Mouse (Mus musculus) layer of hippocampus, adult 18-20 months (tissue): ENCODE measurements around the gene Tnfrsf25. TPM values are rescaled to one million over a fixed set of nuclear protein-coding genes. Genes with fewer than 3 reads are reported as not detected.

Experiments
- total RNA-seq, 2 experiments: library from RNA; stranded (reverse); gene quantifications; 2 replicates each; pipeline ENCODE4 v1.2.3; 2021

Gene Tnfrsf25
- total RNA-seq, 2 experiments from 2014 or later = 40.4 to 49.5 TPM

Other genes starting within 250 kb of the Tnfrsf25 start
- 10 to 100 TPM; 65.4 to 67.7 TPM for gene Dnajc11, start 182.2 kb upstream of the Tnfrsf25 start, total RNA-seq
- gene Thap3, start 126.9 kb upstream of the Tnfrsf25 start, total RNA-seq = 10 to 100 TPM; 24.4 to 28.2 TPM
- 10 to 100 TPM; 12.6 to 12.8 TPM for gene Phf13, start 119.7 kb upstream of the Tnfrsf25 start, total RNA-seq
- gene Klhl21, start 107.1 kb upstream of the Tnfrsf25 start, total RNA-seq = 10 to 100 TPM; 22.2 to 24.4 TPM
- 10 to 100 TPM; 11.2 to 12.8 TPM for gene Zbtb48, start 88.3 kb upstream of the Tnfrsf25 start, total RNA-seq
- gene Tas1r1, start 77.4 kb upstream of the Tnfrsf25 start, total RNA-seq = under 1 TPM; 0.41 to 0.64 TPM
- 10 to 100 TPM; 18.3 to 19.3 TPM for gene Nol9, start 76.6 kb upstream of the Tnfrsf25 start, total RNA-seq
- gene Plekhg5, start 43.4 kb upstream of the Tnfrsf25 start, total RNA-seq = 100 to 1,000 TPM; 147 to 149 TPM
- 1 to 10 TPM; 2.8 to 3.0 TPM for gene Espn, start 36.4 kb downstream of the Tnfrsf25 start, total RNA-seq
- gene Hes2, start 42.9 kb downstream of the Tnfrsf25 start, total RNA-seq = not detected
- 100 to 1,000 TPM; 329 to 352 TPM for gene Acot7, start 62.2 kb downstream of the Tnfrsf25 start, total RNA-seq
- gene Gpr153, start 158.3 kb downstream of the Tnfrsf25 start, total RNA-seq = 1 to 10 TPM; 5.0 to 6.5 TPM
- not detected for gene Hes3, start 175.7 kb downstream of the Tnfrsf25 start, total RNA-seq
- 10 to 100 TPM; 41.6 to 45.4 TPM for gene Icmt, start 181.3 kb downstream of the Tnfrsf25 start, total RNA-seq
- gene Rnf207, start 203.1 kb downstream of the Tnfrsf25 start, total RNA-seq = 10 to 100 TPM in 1 of 2 experiments, 1 to 10 TPM in 1; 8.1 to 10.2 TPM
- 100 to 1,000 TPM; 204 to 205 TPM for gene Rpl22, start 209.8 kb downstream of the Tnfrsf25 start, total RNA-seq
- 100 to 1,000 TPM; 129 to 131 TPM for gene Chd5, start 222.7 kb downstream of the Tnfrsf25 start, total RNA-seq